11 mouse cellular contexts compared by ENCODE assay signal in genomic region chr3:104794953-104795470, GRCm38 (mm10). TPM values are rescaled to one million over a fixed set of nuclear protein-coding genes. Genes with fewer than 3 reads are reported as not detected.
A peak's percentile ranks its signal among the peaks of the same experiment; 100 is the strongest.
DNase-seq lines count a peak whose midpoint lies in the region; ATAC-seq lines count a peak whose summit lies in the region.
"Had no signal": no experiment of that assay in that cellular context is flagged by ENCODE, and none has a peak within 500 bp of the region (broad histone marks: within the 10 kb centered on the region; RNA-seq: fewer than 3 reads in every experiment).

No protein-coding gene starts in this region.

- H3K27me3 ChIP-seq in heart, embryonic 11.5 days (ENCODE audit: control insufficient read depth, insufficient read depth, low read length) = no peaks in the 10 kb centered on the region
- no peaks in the 10 kb centered on the region for H3K27me3 ChIP-seq in intestine, embryonic 14.5 days (replicated peaks; ENCODE audit: control insufficient read depth, insufficient read depth, low read length)
- no peaks in the 10 kb centered on the region for H3K27me3 ChIP-seq in stomach, embryonic 14.5 days (ENCODE audit: control insufficient read depth, insufficient read depth, low read length)

- H3K27ac ChIP-seq in heart, embryonic 11.5 days (ENCODE audit: low read depth, low read length) = peak overlapping the region; percentile 85
- peak overlapping the region; percentile 90 for H3K27ac ChIP-seq in intestine, embryonic 14.5 days (ENCODE audit: low read depth)
- H3K27ac ChIP-seq in stomach, embryonic 14.5 days (ENCODE audit: low read length) = peak overlapping the region; percentile 92

- H3K36me3 ChIP-seq in heart, embryonic 11.5 days (ENCODE audit: control insufficient read depth, insufficient read depth, low read length) = peaks cover 34% of the 10 kb centered on the region
- H3K36me3 ChIP-seq in intestine, embryonic 14.5 days (ENCODE audit: control insufficient read depth, insufficient read depth, low read length) = peaks cover 70% of the 10 kb centered on the region
- peaks cover 58% of the 10 kb centered on the region for H3K36me3 ChIP-seq in stomach, embryonic 14.5 days (ENCODE audit: control insufficient read depth, insufficient read depth, low read length)

- H3K4me3 ChIP-seq in heart, embryonic 11.5 days (ENCODE audit: low read depth, low read length) = no peak overlapping the region
- H3K4me3 ChIP-seq in intestine, embryonic 14.5 days (ENCODE audit: low read depth, low read length) = no peak overlapping the region
- H3K4me3 ChIP-seq in stomach, embryonic 14.5 days (ENCODE audit: low read depth, low read length) = no peak overlapping the region

- intact Hi-C loops in heart, postnatal 25 days (cut with DNase I) = no loop called here

- no peak for ATAC-seq in heart, embryonic 11.5 days (replicated peaks; ENCODE audit: insufficient number of reproducible peaks, low FRiP score, low TSS enrichment)
- no peak for ATAC-seq in intestine, embryonic 14.5 days (replicated peaks; ENCODE audit: low FRiP score, low TSS enrichment, low read depth)
- no peak for ATAC-seq in stomach, embryonic 14.5 days (ENCODE audit: insufficient number of reproducible peaks, insufficient read depth, low FRiP score, low read depth)

- no peaks in the 10 kb centered on the region for H3K9me3 ChIP-seq in heart, embryonic 11.5 days (replicated peaks; ENCODE audit: control insufficient read depth, low read length)
- no peaks in the 10 kb centered on the region for H3K9me3 ChIP-seq in intestine, embryonic 14.5 days (ENCODE audit: control insufficient read depth, low read length)
- H3K9me3 ChIP-seq in stomach, embryonic 14.5 days (ENCODE audit: control insufficient read depth, low read depth, low read length) = no peaks in the 10 kb centered on the region

- peaks cover 58% of the 10 kb centered on the region for H3K4me1 ChIP-seq in heart, embryonic 11.5 days (ENCODE audit: control insufficient read depth, insufficient read depth, low read length)
- peaks cover 58% of the 10 kb centered on the region for H3K4me1 ChIP-seq in intestine, embryonic 14.5 days (replicated peaks; ENCODE audit: control insufficient read depth, insufficient read depth, low read length)
- H3K4me1 ChIP-seq in stomach, embryonic 14.5 days (ENCODE audit: control insufficient read depth, insufficient read depth, low read length) = peaks cover 52% of the 10 kb centered on the region

- 47% methylated on average over 11 of the region's 12 CpGs for WGBS in heart, embryonic 11.5 days (ENCODE audit: insufficient replicate concordance)
- 33% methylated on average over 12 of the region's 12 CpGs for whole genome bisulfite sequencing in intestine, embryonic 14.5 days
- WGBS in stomach, embryonic 14.5 days = 35% methylated on average over 12 of the region's 12 CpGs

- no peak overlapping the region for H3K9ac ChIP-seq in heart, embryonic 11.5 days (ENCODE audit: low read depth, low read length)
- H3K9ac ChIP-seq in intestine, embryonic 14.5 days (ENCODE audit: low read length) = no peak overlapping the region
- H3K9ac ChIP-seq in stomach, embryonic 14.5 days (replicated peaks; ENCODE audit: low read depth, low read length) = no peak overlapping the region

- no peak for DNase-seq in heart, postnatal 25 days (ENCODE audit: low spot score)
- peak; percentile 25 for DNase-seq in lung, postnatal 10 days
- DNase-seq in lung, postnatal 25 days (ENCODE audit: low spot score) = no peak
- DNase-seq in intestine, embryonic 14.5 days (ENCODE audit: low spot score) = no peak
- no peak for DNase-seq in cerebellum, postnatal 4 days (ENCODE audit: low spot score in 2 of 2)
- DNase-seq in urinary bladder, postnatal 10 days (ENCODE audit: low spot score) = no peak
- DNase-seq: cerebellum, adult 11-12 months had no signal

- H3K4me2 ChIP-seq in heart, embryonic 11.5 days = peak overlapping the region; percentile 25
- H3K4me2 ChIP-seq in intestine, embryonic 14.5 days (ENCODE audit: low read length) = peak overlapping the region; percentile 15; the same call in 1 of the 2 replicates
- no peak overlapping the region for H3K4me2 ChIP-seq in stomach, embryonic 14.5 days (replicated peaks; ENCODE audit: low read depth, low read length)

RNA-seq across cellular contexts. Expression of gene Rhoc, which starts 6.8 kb away (rescaled TPM):
- 242 and 272 TPM in 2 replicates for polyA plus RNA-seq in heart, embryonic 11.5 days (2014; fragmentation: Nextera tagmentation; extraction: Ambion mirVana)
- 100 to 1,000 TPM in 1 of 2 experiments, 10 to 100 TPM in 1; 96.9 to 108 TPM for total RNA-seq in heart, postnatal 25 days (2021)
- 166 and 184 TPM in 2 replicates for polyA plus RNA-seq in intestine, embryonic 14.5 days (2014; fragmentation: Nextera tagmentation; extraction: Ambion mirVana)
- polyA plus RNA-seq in stomach, embryonic 14.5 days (2014; fragmentation: Nextera tagmentation; extraction: Ambion mirVana) = 163 and 170 TPM in 2 replicates

RNA-seq across cellular contexts. Expression of gene Fam19a3, which starts 13.4 kb away (rescaled TPM):
- polyA plus RNA-seq in heart, embryonic 11.5 days (2014; fragmentation: Nextera tagmentation; extraction: Ambion mirVana) = 1.2 and 2.2 TPM in 2 replicates
- total RNA-seq in heart, postnatal 25 days (2021) = 1 to 10 TPM; 2.5 to 3.0 TPM
- polyA plus RNA-seq in intestine, embryonic 14.5 days (2014; fragmentation: Nextera tagmentation; extraction: Ambion mirVana) = 0.04 and 0.11 TPM in 2 replicates
- polyA plus RNA-seq in stomach, embryonic 14.5 days (2014; fragmentation: Nextera tagmentation; extraction: Ambion mirVana) = not detected in 2 replicates
- total RNA-seq: megakaryocyte progenitor cell, adult 5-6 weeks had no signal
- polyA plus RNA-seq: thymus, postnatal 0 days had no signal

RNA-seq across cellular contexts. Expression of gene Ppm1j, which starts 14.2 kb away (rescaled TPM):
- polyA plus RNA-seq in heart, embryonic 11.5 days (2014; fragmentation: Nextera tagmentation; extraction: Ambion mirVana) = 23.5 and 36.9 TPM in 2 replicates
- 10 to 100 TPM; 22.4 to 26.6 TPM for total RNA-seq in heart, postnatal 25 days (2021)
- 2.1 and 3.1 TPM in 2 replicates for polyA plus RNA-seq in intestine, embryonic 14.5 days (2014; fragmentation: Nextera tagmentation; extraction: Ambion mirVana)
- polyA plus RNA-seq in stomach, embryonic 14.5 days (2014; fragmentation: Nextera tagmentation; extraction: Ambion mirVana) = 3.0 and 4.0 TPM in 2 replicates
- total RNA-seq: megakaryocyte progenitor cell, adult 5-6 weeks had no signal

RNA-seq across cellular contexts. Expression of gene Mov10, which starts 23.4 kb away (rescaled TPM):
- 35.7 and 41.2 TPM in 2 replicates for polyA plus RNA-seq in heart, embryonic 11.5 days (2014; fragmentation: Nextera tagmentation; extraction: Ambion mirVana)
- 1 to 10 TPM; 6.2 to 6.3 TPM for total RNA-seq in heart, postnatal 25 days (2021)
- polyA plus RNA-seq in intestine, embryonic 14.5 days (2014; fragmentation: Nextera tagmentation; extraction: Ambion mirVana) = 83.6 and 94.5 TPM in 2 replicates
- 68.6 and 74.7 TPM in 2 replicates for polyA plus RNA-seq in stomach, embryonic 14.5 days (2014; fragmentation: Nextera tagmentation; extraction: Ambion mirVana)
